Mouse (Mus musculus) limb, embryonic 15.5 days (tissue): ENCODE results near the gene Coro1c. TPM values are rescaled to one million over a fixed set of nuclear protein-coding genes. Genes with fewer than 3 reads are reported as not detected.
"Not testable (repeated sequence)": the region's sequence is repeated elsewhere in the genome, so short reads cannot be mapped to it uniquely, and the experiment has no call there.

Experiments
- ATAC-seq: fragments of 200-750 bp; cut with Nextera tagmentation; 2 replicates; pipeline ENCODE4 v1.8.0; 2017; ENCODE audit warnings: low read depth, moderate TSS enrichment; ENCODE audit not compliant: insufficient number of reproducible peaks, low FRiP score, low TSS enrichment
- H3K27ac ChIP-seq: fragments of 300-500 bp; sonication (generic); 2 replicates; pipeline ENCODE4 v1.5.1; 2015; ENCODE audit warnings: moderate library complexity, mild to moderate bottlenecking, inconsistent platforms
- H3K27me3 ChIP-seq: fragments of 300-500 bp; sonication (generic); 2 replicates; pipeline ENCODE4 v1.6.1; 2015; ENCODE audit warnings: inconsistent platforms
- H3K36me3 ChIP-seq: fragments of 300-500 bp; sonication (generic); 2 replicates; pipeline ENCODE4 v1.6.1; 2015; ENCODE audit warnings: inconsistent platforms
- H3K4me1 ChIP-seq: fragments of 300-500 bp; sonication (generic); 2 replicates; pipeline ENCODE4 v1.6.1; 2015; ENCODE audit warnings: inconsistent platforms
- H3K4me2 ChIP-seq: fragments of 300-500 bp; sonication (generic); 2 replicates; pipeline ENCODE4 v1.6.1; 2015; ENCODE audit warnings: mild to moderate bottlenecking, inconsistent platforms
- H3K4me3 ChIP-seq: fragments of 300-500 bp; sonication (generic); 2 replicates; pipeline ENCODE4 v1.5.1; 2015; ENCODE audit warnings: mild to moderate bottlenecking, inconsistent platforms
- H3K9ac ChIP-seq: fragments of 300-500 bp; sonication (generic); 2 replicates; pipeline ENCODE4 v1.6.1; 2015; ENCODE audit warnings: inconsistent platforms
- H3K9me3 ChIP-seq: fragments of 300-500 bp; sonication (generic); 2 replicates; pipeline ENCODE4 v1.6.1; 2016; ENCODE audit warnings: inconsistent platforms
- WGBS: fragments of 180-500 bp; shearing (Covaris S2); methylation state at CpG from one replicate; pipeline ENCODE4 v1.1.7; 2015; 5-methylcytosine and 5-hydroxymethylcytosine counted together
- polyA plus RNA-seq: library from polyadenylated mRNA; unstranded; fragments of >200 nt; fragmentation: Nextera tagmentation; extraction: Ambion mirVana; gene quantifications from 2 replicates; pipeline ENCODE4 v1.2.1, GENCODE M21; 2015

Coro1c gene
- polyA plus RNA-seq, 1 experiment from 2014 or later, result 98.4 TPM

- H3K4me1 ChIP-seq, result peaks cover 4% of the 10 kb centered on the region; the same call in 1 of the 2 replicates
- H3K27ac ChIP-seq, result no peak overlapping the region
- no peaks in the 10 kb centered on the region for H3K27me3 ChIP-seq
- H3K9me3 ChIP-seq, result peaks cover 9% of the 10 kb centered on the region; the same call in 1 of the 2 replicates
- no peak overlapping the region for H3K4me3 ChIP-seq
- 32% methylated on average over 27 of the region's 27 CpGs for WGBS
- no peak for ATAC-seq
- H3K9ac ChIP-seq, result no peak overlapping the region
- H3K36me3 ChIP-seq, result no peaks in the 10 kb centered on the region
- H3K4me2 ChIP-seq, result no peak overlapping the region
Measured at GRCm38 (mm10) chr5:113814111-113815040, 94.2 kb downstream of the Coro1c start.

- Histone ChIP-seq H3K36me3 (no peaks in the 10 kb centered on the region), H3K4me3 (no peak overlapping the region), H3K4me2 (no peak overlapping the region), H3K27ac (no peak overlapping the region), H3K9me3 (peaks cover 9% of the 10 kb centered on the region; the same call in 1 of the 2 replicates), H3K9ac (no peak overlapping the region), H3K27me3 (no peaks in the 10 kb centered on the region), H3K4me1 (peaks cover 10% of the 10 kb centered on the region)
- no peak for ATAC-seq
- WGBS, result 20% methylated on average over 9 of the region's 9 CpGs
Measured at GRCm38 (mm10) chr5:113813608-113814007, 95.0 kb downstream of the Coro1c start.

- Histone ChIP-seq H3K4me2 (no peak overlapping the region), H3K9ac (no peak overlapping the region), H3K4me1 (peaks cover 19% of the 10 kb centered on the region), H3K36me3 (no peaks in the 10 kb centered on the region), H3K27me3 (no peaks in the 10 kb centered on the region), H3K9me3 (peaks cover 9% of the 10 kb centered on the region; the same call in 1 of the 2 replicates), H3K27ac (no peak overlapping the region), H3K4me3 (no peak overlapping the region)
- WGBS, result 90% methylated on average over 2 of the region's 2 CpGs
- no peak for ATAC-seq
Measured at GRCm38 (mm10) chr5:113812638-113813037, 95.9 kb downstream of the Coro1c start.

- not testable (repeated sequence) for H3K9me3 ChIP-seq, H3K4me3 ChIP-seq, H3K9ac ChIP-seq, H3K36me3 ChIP-seq, H3K4me2 ChIP-seq, H3K27me3 ChIP-seq, H3K27ac ChIP-seq, ATAC-seq
- WGBS, result 16% methylated on average over 11 of the region's 12 CpGs
- peaks cover 26% of the 10 kb centered on the region for H3K4me1 ChIP-seq
Measured at GRCm38 (mm10) chr5:113811824-113812420, 96.6 kb downstream of the Coro1c start.

- H3K4me3 ChIP-seq, result no peak overlapping the region
- no peak overlapping the region for H3K9ac ChIP-seq
- peaks cover 31% of the 10 kb centered on the region for H3K4me1 ChIP-seq
- no peak overlapping the region for H3K27ac ChIP-seq
- WGBS, result 94% methylated on average over 4 of the region's 4 CpGs
- no peak for ATAC-seq
- H3K27me3 ChIP-seq, result no peaks in the 10 kb centered on the region
- no peak overlapping the region for H3K4me2 ChIP-seq
- H3K36me3 ChIP-seq, result no peaks in the 10 kb centered on the region
- H3K9me3 ChIP-seq, result peaks cover 9% of the 10 kb centered on the region; the same call in 1 of the 2 replicates
Measured at GRCm38 (mm10) chr5:113810111-113810510, 98.4 kb downstream of the Coro1c start.

GRCm38 (mm10) chr5:113808177-113808576 is 100.4 kb downstream of the Coro1c start:
- H3K4me2 ChIP-seq, result no peak overlapping the region

GRCm38 (mm10) chr5:113807712-113808111 is 100.8 kb downstream of the Coro1c start:
- no peak overlapping the region for H3K9ac ChIP-seq
- no peak for ATAC-seq
- H3K4me1 ChIP-seq, result peaks cover 46% of the 10 kb centered on the region
- no peak overlapping the region for H3K4me3 ChIP-seq
- H3K27me3 ChIP-seq, result no peaks in the 10 kb centered on the region
- no peaks in the 10 kb centered on the region for H3K36me3 ChIP-seq
- WGBS, result 21% methylated on average over 9 of the region's 9 CpGs
- peak overlapping the region; percentile 59 for H3K27ac ChIP-seq
- no peak overlapping the region for H3K4me2 ChIP-seq
- peaks cover 9% of the 10 kb centered on the region; the same call in 1 of the 2 replicates for H3K9me3 ChIP-seq

More at GRCm38 (mm10) chr5:113808177-113808576, 100.4 kb downstream of the Coro1c start:
- no peak overlapping the region for H3K4me3 ChIP-seq
- peaks cover 43% of the 10 kb centered on the region for H3K4me1 ChIP-seq
- no peak overlapping the region for H3K9ac ChIP-seq
- ATAC-seq, result 0 out of 2 replicates have a peak, but pooled peaks have one; percentile 35
- H3K27ac ChIP-seq, result peak overlapping the region; percentile 59
- H3K9me3 ChIP-seq, result peaks cover 9% of the 10 kb centered on the region; the same call in 1 of the 2 replicates
- H3K27me3 ChIP-seq, result no peaks in the 10 kb centered on the region
- H3K36me3 ChIP-seq, result no peaks in the 10 kb centered on the region
- 19% methylated on average over 2 of the region's 2 CpGs for WGBS

- H3K4me2 ChIP-seq, result no peak overlapping the region
- WGBS, result 13% methylated on average over 10 of the region's 10 CpGs
- H3K9me3 ChIP-seq, result peaks cover 9% of the 10 kb centered on the region; the same call in 1 of the 2 replicates
- H3K9ac ChIP-seq, result no peak overlapping the region
- H3K4me3 ChIP-seq, result no peak overlapping the region
- H3K4me1 ChIP-seq, result peaks cover 48% of the 10 kb centered on the region
- no peaks in the 10 kb centered on the region for H3K27me3 ChIP-seq
- no peak overlapping the region for H3K27ac ChIP-seq
- no peak for ATAC-seq
- no peaks in the 10 kb centered on the region for H3K36me3 ChIP-seq
Measured at GRCm38 (mm10) chr5:113806414-113806813, 102.1 kb downstream of the Coro1c start.

- H3K4me2 ChIP-seq, result no peak overlapping the region
- no peaks in the 10 kb centered on the region for H3K27me3 ChIP-seq
- peaks cover 56% of the 10 kb centered on the region for H3K4me1 ChIP-seq
- H3K36me3 ChIP-seq, result no peaks in the 10 kb centered on the region
- no peak overlapping the region for H3K9ac ChIP-seq
- WGBS, result 62% methylated on average over 9 of the region's 9 CpGs
- ATAC-seq, result no peak
- 0 out of 2 replicates have a peak, but pooled peaks cover under 1% of the 10 kb centered on the region for H3K9me3 ChIP-seq
- no peak overlapping the region for H3K4me3 ChIP-seq
- H3K27ac ChIP-seq, result no peak overlapping the region
Measured at GRCm38 (mm10) chr5:113805301-113805700, 103.3 kb downstream of the Coro1c start.

GRCm38 (mm10) chr5:113804395-113804966 is 104.1 kb downstream of the Coro1c start:
- Histone ChIP-seq H3K4me2 (no peak overlapping the region), H3K36me3 (no peaks in the 10 kb centered on the region), H3K9me3 (no peaks in the 10 kb centered on the region), H3K27ac (peak overlapping the region; percentile 54; the same call in 1 of the 2 replicates), H3K4me1 (peaks cover 58% of the 10 kb centered on the region), H3K9ac (no peak overlapping the region), H3K4me3 (no peak overlapping the region), H3K27me3 (no peaks in the 10 kb centered on the region)
- 0 out of 2 replicates have a peak, but pooled peaks have one; percentile 12 for ATAC-seq
- 38% methylated on average over 7 of the region's 7 CpGs for WGBS

GRCm38 (mm10) chr5:113800280-113800679 is 108.3 kb downstream of the Coro1c start, which contains the start of gene Tmem119:
Gene Tmem119 (minus strand): TSS chr5:113800516.
- peaks cover 5% of the 10 kb centered on the region; the same call in 1 of the 2 replicates for H3K36me3 ChIP-seq
- H3K9ac ChIP-seq, result peak within 1 kb of the TSS; percentile 53
- H3K4me3 ChIP-seq, result peak within 1 kb of the TSS; percentile 56
- H3K4me2 ChIP-seq, result peak within 1 kb of the TSS; percentile 61
- under 1% methylated on average over 11 of the region's 11 CpGs for WGBS
- no peaks in the 10 kb centered on the region for H3K27me3 ChIP-seq
- H3K27ac ChIP-seq, result peak within 1 kb of the TSS; percentile 92
- H3K9me3 ChIP-seq, result no peaks in the 10 kb centered on the region
- H3K4me1 ChIP-seq, result peaks cover 69% of the 10 kb centered on the region
- peak; percentile 87 for ATAC-seq
